In the genomic region with DNA sequence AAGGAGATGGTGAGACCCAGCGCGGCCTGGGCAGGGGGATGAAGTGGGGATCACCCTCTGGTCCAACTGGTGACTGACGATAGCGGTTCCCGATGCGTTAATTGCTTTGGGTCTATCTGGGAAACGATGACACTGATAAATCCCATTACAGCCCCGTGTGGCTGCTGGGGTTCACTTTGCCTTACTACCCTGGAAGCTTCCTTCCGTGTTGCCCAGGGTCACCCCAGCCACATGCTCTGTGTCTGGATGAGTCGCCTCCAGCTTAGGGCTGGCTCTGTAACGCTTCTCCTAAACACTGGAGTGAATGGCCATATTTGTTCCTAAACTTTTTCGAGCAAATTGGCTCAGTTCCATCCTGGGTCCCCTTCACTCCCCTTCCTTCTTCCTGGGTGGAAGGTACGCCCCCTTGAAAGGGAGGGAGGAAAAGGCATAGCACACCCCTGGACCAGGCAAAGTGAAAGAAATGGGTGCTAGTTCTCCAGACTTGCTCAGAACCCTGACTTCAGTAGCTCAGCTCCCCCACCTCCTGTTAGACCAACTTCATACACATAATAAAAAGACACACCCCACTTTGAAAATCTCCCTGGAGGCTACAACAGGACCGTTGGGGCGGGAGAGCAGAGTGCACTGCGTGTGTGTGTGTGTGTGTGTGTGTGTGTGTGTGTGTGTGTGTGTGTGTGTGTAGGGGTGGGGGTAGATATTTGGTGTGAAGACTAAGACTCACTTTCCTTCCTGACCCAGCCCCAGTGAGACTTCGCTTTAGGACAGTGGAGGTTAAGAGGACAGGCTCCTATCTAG, we compare ENCODE assay signal across 8 mouse cellular contexts. TPM values are rescaled to one million over a fixed set of nuclear protein-coding genes. Genes with fewer than 3 reads are reported as not detected.
A peak's percentile ranks its signal among the peaks of the same experiment; 100 is the strongest.
DNase-seq lines count a peak whose midpoint lies in the region; ATAC-seq lines count a peak whose summit lies in the region.

No protein-coding gene starts in this region.

- peak overlapping the region; percentile 95 for H3K4me2 ChIP-seq in hindbrain, embryonic 15.5 days

- H3K9ac ChIP-seq in hindbrain, embryonic 15.5 days = peak overlapping the region; percentile 51

- H3K27me3 ChIP-seq in megakaryocyte, embryonic 14.5 days (replicated peaks) = peaks cover 36% of the 10 kb centered on the region
- H3K27me3 ChIP-seq in hindbrain, embryonic 15.5 days = peaks cover 12% of the 10 kb centered on the region; the same call in 1 of the 2 replicates

- peak overlapping the region; percentile 94 for H3K4me3 ChIP-seq in megakaryocyte, embryonic 14.5 days (replicated peaks)
- peak overlapping the region; percentile 88 for H3K4me3 ChIP-seq in brown adipose tissue, adult 24 weeks (ENCODE audit: insufficient read depth, low read depth, low read length)
- peak overlapping the region; percentile 55 for H3K4me3 ChIP-seq in hindbrain, embryonic 15.5 days

- no peaks in the 10 kb centered on the region for H3K9me3 ChIP-seq in megakaryocyte, embryonic 14.5 days
- H3K9me3 ChIP-seq in hindbrain, embryonic 15.5 days = no peaks in the 10 kb centered on the region

- no peak for DNase-seq in layer of hippocampus, adult 18-20 months (ENCODE audit: low spot score in 2 of 2)
- DNase-seq in cerebellum, adult 18-20 months = no peak

- peaks cover 82% of the 10 kb centered on the region for H3K4me1 ChIP-seq in megakaryocyte, embryonic 14.5 days
- peaks cover 15% of the 10 kb centered on the region; the same call in 1 of the 2 replicates for H3K4me1 ChIP-seq in brown adipose tissue, adult 24 weeks (ENCODE audit: control insufficient read depth, insufficient read depth, insufficient read length, low read length)
- H3K4me1 ChIP-seq in hindbrain, embryonic 15.5 days (replicated peaks) = peaks cover 57% of the 10 kb centered on the region

- no peak for ATAC-seq in megakaryocyte, adult 5-6 weeks (ENCODE audit: poor library complexity, severe bottlenecking)
- no peak for ATAC-seq in hindbrain, embryonic 15.5 days (ENCODE audit: low FRiP score, low read depth)
- peak; percentile 8; the same call in 1 of the 2 replicates for ATAC-seq in megakaryocyte progenitor cell, adult 5-6 weeks (replicated peaks; ENCODE audit: poor library complexity)
- no peak for ATAC-seq in frontal cortex, adult (ENCODE audit: low TSS enrichment)

- peaks cover 25% of the 10 kb centered on the region for H3K36me3 ChIP-seq in megakaryocyte, embryonic 14.5 days (replicated peaks; ENCODE audit: low read length)
- no peaks in the 10 kb centered on the region for H3K36me3 ChIP-seq in hindbrain, embryonic 15.5 days

- H3K27ac ChIP-seq in brown adipose tissue, adult 24 weeks (replicated peaks; ENCODE audit: low read depth, low read length) = peak overlapping the region; percentile 78
- peak overlapping the region; percentile 85 for H3K27ac ChIP-seq in hindbrain, embryonic 15.5 days (replicated peaks)

- WGBS in hindbrain, embryonic 15.5 days = 0% methylated on average over 16 of the region's 17 CpGs

RNA-seq across cellular contexts. Expression of a gene that starts 0.9 kb away (rescaled TPM):
- 7.3 and 31.9 TPM in 2 replicates for polyA plus RNA-seq in megakaryocyte, embryonic 14.5 days (2012; ENCODE audit: insufficient read depth, low replicate concordance)
- 21.3 and 23.2 TPM in 2 replicates for total RNA-seq in megakaryocyte, adult 5-6 weeks (2015)
- total RNA-seq in megakaryocyte, adult 5-6 weeks (2017) = 48.0 and 54.2 TPM in 2 replicates
- polyA plus RNA-seq in brown adipose tissue, adult 24 weeks (2012; ENCODE audit: insufficient read depth, insufficient read length, missing spikeins) = 4.6 and 29.0 TPM in 2 replicates
- polyA plus RNA-seq in hindbrain, embryonic 15.5 days (2015; fragmentation: Nextera tagmentation; extraction: Ambion mirVana) = 28.4 and 28.8 TPM in 2 replicates
- total RNA-seq in megakaryocyte progenitor cell, adult 5-6 weeks (2015) = 4.8 and 5.6 TPM in 2 replicates
- 13.4 and 15.2 TPM in 2 replicates for total RNA-seq in megakaryocyte progenitor cell, adult 5-6 weeks (2017)
- total RNA-seq in layer of hippocampus, adult 18-20 months (2021) = 10 to 100 TPM; 19.3 to 21.2 TPM

RNA-seq across cellular contexts. Expression of a gene that starts 40.8 kb away (rescaled TPM):
- polyA plus RNA-seq in megakaryocyte, embryonic 14.5 days (2012; ENCODE audit: insufficient read depth, low replicate concordance) = 302 and 455 TPM in 2 replicates
- 42.4 and 46.0 TPM in 2 replicates for total RNA-seq in megakaryocyte, adult 5-6 weeks (2015)
- total RNA-seq in megakaryocyte, adult 5-6 weeks (2017) = 8.0 and 11.6 TPM in 2 replicates
- polyA plus RNA-seq in brown adipose tissue, adult 24 weeks (2012; ENCODE audit: insufficient read depth, insufficient read length, missing spikeins) = 4.8 and 5.2 TPM in 2 replicates
- 84.6 and 85.2 TPM in 2 replicates for polyA plus RNA-seq in hindbrain, embryonic 15.5 days (2015; fragmentation: Nextera tagmentation; extraction: Ambion mirVana)
- 31.4 and 35.8 TPM in 2 replicates for total RNA-seq in megakaryocyte progenitor cell, adult 5-6 weeks (2015)
- total RNA-seq in megakaryocyte progenitor cell, adult 5-6 weeks (2017) = 8.1 and 10.2 TPM in 2 replicates
- total RNA-seq in layer of hippocampus, adult 18-20 months (2021) = 100 to 1,000 TPM; 182 to 186 TPM

RNA-seq across cellular contexts. Expression of a gene that starts 43.2 kb away (rescaled TPM):
- 0.77 TPM in 1 of 2 replicates, not detected in the other for polyA plus RNA-seq in megakaryocyte, embryonic 14.5 days (2012; ENCODE audit: insufficient read depth, low replicate concordance)
- not detected in 2 replicates for total RNA-seq in megakaryocyte, adult 5-6 weeks (2015)
- total RNA-seq in megakaryocyte, adult 5-6 weeks (2017) = not detected in 2 replicates
- not detected in 2 replicates for polyA plus RNA-seq in brown adipose tissue, adult 24 weeks (2012; ENCODE audit: insufficient read depth, insufficient read length, missing spikeins)
- polyA plus RNA-seq in hindbrain, embryonic 15.5 days (2015; fragmentation: Nextera tagmentation; extraction: Ambion mirVana) = not detected in 2 replicates
- not detected in 2 replicates for total RNA-seq in megakaryocyte progenitor cell, adult 5-6 weeks (2015)
- not detected in 2 replicates for total RNA-seq in megakaryocyte progenitor cell, adult 5-6 weeks (2017)
- total RNA-seq in layer of hippocampus, adult 18-20 months (2021) = not detected
